Mouse (Mus musculus) lung, adult 2 months (tissue): Measurements from ENCODE around the gene Tmem238l.

Source experiments
- CTCF ChIP-seq: fragments of 200-500 bp; IDR thresholded peaks from 2 replicates; pipeline ENCODE4 v1.5.1; 2011; ENCODE audit warnings: mild to moderate bottlenecking, low read length, control low read depth; ENCODE audit not compliant: insufficient read depth
- POLR2A ChIP-seq: fragments of 200-500 bp; IDR thresholded peaks from 2 replicates; pipeline ENCODE4 v1.6.1; 2011; ENCODE audit warnings: low read depth, mild to moderate bottlenecking, control low read depth, low read length, borderline replicate concordance; ENCODE audit errors: extremely low read depth

GRCm38 (mm10) chr11:66961447-66962176, 5.2 kb downstream of the Tmem238l start:
- no peak for TF ChIP-seq CTCF
- no peak for TF ChIP-seq POLR2A
